Mouse (Mus musculus) stomach, embryonic 15.5 days (tissue): ENCODE results near the gene Ggt5. TPM values are rescaled to one million over a fixed set of nuclear protein-coding genes. Genes with fewer than 3 reads are reported as not detected.

Experiments
- ATAC-seq: fragments of 200-750 bp; cut with Nextera tagmentation; 2 replicates; pipeline ENCODE4 v1.8.0; 2017; ENCODE audit warnings: low read depth, moderate number of reproducible peaks, moderate TSS enrichment; ENCODE audit not compliant: insufficient read depth, low FRiP score
- H3K27ac ChIP-seq: fragments of 300-500 bp; sonication (generic); 2 replicates; pipeline ENCODE4 v1.5.1; 2015; ENCODE audit warnings: mild to moderate bottlenecking, inconsistent platforms
- H3K27me3 ChIP-seq: fragments of 300-500 bp; sonication (generic); replicated peaks from 2 replicates; pipeline ENCODE4 v1.6.1; 2015; ENCODE audit warnings: inconsistent platforms
- H3K36me3 ChIP-seq: fragments of 300-500 bp; sonication (generic); 2 replicates; pipeline ENCODE4 v1.6.1; 2015; ENCODE audit warnings: inconsistent platforms
- H3K4me1 ChIP-seq: fragments of 300-500 bp; sonication (generic); 2 replicates; pipeline ENCODE4 v1.6.1; 2015; ENCODE audit warnings: inconsistent platforms
- H3K4me2 ChIP-seq: fragments of 300-500 bp; sonication (generic); 2 replicates; pipeline ENCODE4 v1.6.1; 2015; ENCODE audit warnings: mild to moderate bottlenecking, inconsistent platforms
- H3K4me3 ChIP-seq: fragments of 300-500 bp; sonication (generic); replicated peaks from 2 replicates; pipeline ENCODE4 v1.5.1; 2015; ENCODE audit warnings: inconsistent platforms
- H3K9ac ChIP-seq: fragments of 300-500 bp; sonication (generic); 2 replicates; pipeline ENCODE4 v1.6.1; 2015; ENCODE audit warnings: inconsistent platforms
- H3K9me3 ChIP-seq: fragments of 300-500 bp; sonication (generic); 2 replicates; pipeline ENCODE4 v1.6.1; 2016; ENCODE audit warnings: inconsistent platforms
- WGBS: fragments of 180-500 bp; shearing (Covaris S2); methylation state at CpG from one replicate; pipeline ENCODE4 v1.1.7; 2015; 5-methylcytosine and 5-hydroxymethylcytosine counted together
- polyA plus RNA-seq: library from polyadenylated mRNA; unstranded; fragments of >200 nt; fragmentation: Nextera tagmentation; extraction: Ambion mirVana; gene quantifications from 2 replicates; pipeline ENCODE4 v1.2.1, GENCODE M21; 2015

The Ggt5 gene
- 7.0 and 7.2 TPM in 2 replicates for polyA plus RNA-seq

- peak within 1 kb of the TSS; percentile 20 for H3K4me3 ChIP-seq
- 6% methylated on average over 5 of the region's 5 CpGs for WGBS
- peak; percentile 34; the same call in 1 of the 2 replicates for ATAC-seq
These were observed at the start of gene Ggt5 for GRCm38 (mm10) chr10:75589129-75589528. TSS of gene Ggt5 (plus strand) at chr10:75589340.

GRCm38 (mm10) chr10:75547901-75548300 is 41.2 kb upstream of the Ggt5 start:
- WGBS = 46% methylated on average over 7 of the region's 7 CpGs
- Histone ChIP-seq H3K4me1 (peaks cover 9% of the 10 kb centered on the region; the same call in 1 of the 2 replicates), H3K27ac (no peak overlapping the region), H3K9me3 (no peaks in the 10 kb centered on the region), H3K9ac (no peak overlapping the region), H3K36me3 (no peaks in the 10 kb centered on the region), H3K4me2 (no peak overlapping the region), H3K27me3 (no peaks in the 10 kb centered on the region), H3K4me3 (no peak overlapping the region)
- ATAC-seq = no peak

More at GRCm38 (mm10) chr10:75589129-75589528, at the start of gene Ggt5:
- H3K9ac ChIP-seq = no peak within 1 kb of the TSS
- no peaks in the 10 kb centered on the region for H3K36me3 ChIP-seq
- peak within 1 kb of the TSS; percentile 50 for H3K4me2 ChIP-seq
- H3K27ac ChIP-seq = peak within 1 kb of the TSS; percentile 83
- H3K27me3 ChIP-seq = no peaks in the 10 kb centered on the region
- H3K9me3 ChIP-seq = no peaks in the 10 kb centered on the region
- H3K4me1 ChIP-seq = peaks cover 28% of the 10 kb centered on the region

- ATAC-seq = no peak
- Histone ChIP-seq H3K27ac (no peak overlapping the region), H3K27me3 (no peaks in the 10 kb centered on the region), H3K4me3 (no peak overlapping the region), H3K4me2 (no peak overlapping the region), H3K9ac (no peak overlapping the region), H3K4me1 (peaks cover 9% of the 10 kb centered on the region; the same call in 1 of the 2 replicates), H3K36me3 (no peaks in the 10 kb centered on the region), H3K9me3 (no peaks in the 10 kb centered on the region)
- WGBS = 45% methylated on average over 14 of the region's 14 CpGs
These were observed 40.7 kb upstream of the Ggt5 start for GRCm38 (mm10) chr10:75548486-75548885.

GRCm38 (mm10) chr10:75549886-75550285 is 39.3 kb upstream of the Ggt5 start:
- no peak overlapping the region for H3K9ac ChIP-seq
- no peaks in the 10 kb centered on the region for H3K36me3 ChIP-seq
- no peak overlapping the region for H3K4me2 ChIP-seq
- no peak overlapping the region for H3K27ac ChIP-seq
- no peaks in the 10 kb centered on the region for H3K9me3 ChIP-seq
- WGBS = 45% methylated on average over 7 of the region's 7 CpGs
- ATAC-seq = no peak
- H3K27me3 ChIP-seq = no peaks in the 10 kb centered on the region
- H3K4me3 ChIP-seq = no peak overlapping the region
- H3K4me1 ChIP-seq = peaks cover 9% of the 10 kb centered on the region; the same call in 1 of the 2 replicates

- no peaks in the 10 kb centered on the region for H3K36me3 ChIP-seq
- H3K4me1 ChIP-seq = peaks cover 9% of the 10 kb centered on the region; the same call in 1 of the 2 replicates
- H3K4me3 ChIP-seq = no peak overlapping the region
- no peak overlapping the region for H3K27ac ChIP-seq
- no peak overlapping the region for H3K9ac ChIP-seq
- WGBS = 22% methylated on average over 12 of the region's 12 CpGs
- H3K27me3 ChIP-seq = no peaks in the 10 kb centered on the region
- 0 out of 2 replicates have a peak overlapping the region, but pooled peaks have one; percentile 17 for H3K4me2 ChIP-seq
- peak; percentile 20; the same call in 1 of the 2 replicates for ATAC-seq
- H3K9me3 ChIP-seq = no peaks in the 10 kb centered on the region
These were observed 38.0 kb upstream of the Ggt5 start for GRCm38 (mm10) chr10:75551175-75551574.

GRCm38 (mm10) chr10:75552106-75552505 is 37.0 kb upstream of the Ggt5 start:
- Histone ChIP-seq H3K27ac (no peak overlapping the region), H3K4me2 (no peak overlapping the region), H3K4me3 (no peak overlapping the region), H3K36me3 (no peaks in the 10 kb centered on the region), H3K4me1 (peaks cover 9% of the 10 kb centered on the region; the same call in 1 of the 2 replicates), H3K9me3 (no peaks in the 10 kb centered on the region), H3K9ac (no peak overlapping the region), H3K27me3 (no peaks in the 10 kb centered on the region)
- WGBS = 61% methylated on average over 2 of the region's 2 CpGs
- no peak for ATAC-seq

- H3K4me3 ChIP-seq = no peak overlapping the region
- H3K27ac ChIP-seq = no peak overlapping the region
- H3K4me2 ChIP-seq = no peak overlapping the region
- WGBS = 62% methylated on average over 13 of the region's 13 CpGs
- no peaks in the 10 kb centered on the region for H3K36me3 ChIP-seq
- no peaks in the 10 kb centered on the region for H3K9me3 ChIP-seq
- H3K9ac ChIP-seq = no peak overlapping the region
- H3K4me1 ChIP-seq = peaks cover 9% of the 10 kb centered on the region; the same call in 1 of the 2 replicates
- no peak for ATAC-seq
- H3K27me3 ChIP-seq = no peaks in the 10 kb centered on the region
These were observed 36.3 kb upstream of the Ggt5 start for GRCm38 (mm10) chr10:75552701-75553450.

- 89% methylated on average over 8 of the region's 8 CpGs for WGBS
- ATAC-seq = no peak
These were observed 35.0 kb upstream of the Ggt5 start for GRCm38 (mm10) chr10:75554090-75554489.

GRCm38 (mm10) chr10:75555557-75555956 is 33.6 kb upstream of the Ggt5 start:
- no peak overlapping the region; the same call in 1 of the 2 replicates for H3K27ac ChIP-seq
- H3K9ac ChIP-seq = no peak overlapping the region
- ATAC-seq = no peak
- H3K27me3 ChIP-seq = peaks cover 19% of the 10 kb centered on the region
- peaks cover 24% of the 10 kb centered on the region for H3K4me1 ChIP-seq
- H3K9me3 ChIP-seq = no peaks in the 10 kb centered on the region
- no peaks in the 10 kb centered on the region for H3K36me3 ChIP-seq
- no peak overlapping the region for H3K4me3 ChIP-seq
- WGBS = 75% methylated on average over 6 of the region's 6 CpGs
- H3K4me2 ChIP-seq = no peak overlapping the region

More at GRCm38 (mm10) chr10:75554090-75554489, 35.0 kb upstream of the Ggt5 start:
- H3K4me2 ChIP-seq = no peak overlapping the region
- H3K4me3 ChIP-seq = no peak overlapping the region
- peaks cover 9% of the 10 kb centered on the region for H3K4me1 ChIP-seq
- H3K27ac ChIP-seq = no peak overlapping the region
- peaks cover 6% of the 10 kb centered on the region; the same call in 1 of the 2 replicates for H3K27me3 ChIP-seq
- H3K9me3 ChIP-seq = no peaks in the 10 kb centered on the region
- H3K36me3 ChIP-seq = no peaks in the 10 kb centered on the region
- no peak overlapping the region for H3K9ac ChIP-seq

GRCm38 (mm10) chr10:75556026-75556425 is 33.1 kb upstream of the Ggt5 start:
- ATAC-seq = peak; percentile 57; the same call in 1 of the 2 replicates
- H3K27me3 ChIP-seq = peaks cover 23% of the 10 kb centered on the region
- peak overlapping the region; percentile 5 for H3K27ac ChIP-seq
- 63% methylated on average over 9 of the region's 9 CpGs for WGBS
- no peak overlapping the region for H3K4me2 ChIP-seq
- no peaks in the 10 kb centered on the region for H3K36me3 ChIP-seq
- no peak overlapping the region for H3K4me3 ChIP-seq
- no peak overlapping the region for H3K9ac ChIP-seq
- no peaks in the 10 kb centered on the region for H3K9me3 ChIP-seq
- peaks cover 23% of the 10 kb centered on the region for H3K4me1 ChIP-seq

GRCm38 (mm10) chr10:75558515-75558914 is 30.6 kb upstream of the Ggt5 start:
- Histone ChIP-seq H3K9ac (no peak overlapping the region), H3K9me3 (no peaks in the 10 kb centered on the region), H3K27ac (no peak overlapping the region), H3K27me3 (peaks cover 27% of the 10 kb centered on the region), H3K4me1 (peaks cover 16% of the 10 kb centered on the region; the same call in 1 of the 2 replicates), H3K36me3 (no peaks in the 10 kb centered on the region), H3K4me2 (no peak overlapping the region), H3K4me3 (no peak overlapping the region)
- no peak for ATAC-seq
- WGBS = 41% methylated on average over 3 of the region's 3 CpGs

GRCm38 (mm10) chr10:75559041-75559675 is 30.0 kb upstream of the Ggt5 start:
- Histone ChIP-seq H3K27ac (no peak overlapping the region), H3K4me2 (peak overlapping the region; percentile 98), H3K9me3 (no peaks in the 10 kb centered on the region), H3K4me3 (peak overlapping the region; percentile 56), H3K4me1 (peaks cover 16% of the 10 kb centered on the region; the same call in 1 of the 2 replicates), H3K36me3 (no peaks in the 10 kb centered on the region), H3K9ac (no peak overlapping the region), H3K27me3 (peaks cover 27% of the 10 kb centered on the region)
- WGBS = 4% methylated on average over 14 of the region's 14 CpGs
- no peak for ATAC-seq
